Mouse (Mus musculus) MEL (cell line): ENCODE measurements around the gene Vsig10. TPM values are rescaled to one million over a fixed set of nuclear protein-coding genes. Genes with fewer than 3 reads are reported as not detected.
A peak's percentile ranks its signal among the peaks of the same experiment; 100 is the strongest.

ENCODE experiments used
- DNase-seq: peaks from one replicate; pipeline ENCODE4 v3.0.0; 2011; ENCODE audit warnings: low read depth, low spot score
- H3K27ac ChIP-seq: 2 replicates; pipeline ENCODE4 v1.5.1; 2012; ENCODE audit warnings: low read depth, mild to moderate bottlenecking, control low read depth, low read length, moderate library complexity; ENCODE audit not compliant: control insufficient read depth
- H3K27me3 ChIP-seq, 2 experiments: fragments of 150-350 bp in 1 of 2; sonication (generic) in 1 of 2; 2 replicates each; pipeline ENCODE4 v1.6.1; 2012; ENCODE audit warnings: low read length in 2 of 2, mild to moderate bottlenecking in 2 of 2, improper control_type of control experiment in 1 of 2, moderate library complexity in 1 of 2; ENCODE audit not compliant: insufficient read depth in 2 of 2, control insufficient read depth in 1 of 2
- H3K36me3 ChIP-seq, 2 experiments: 2 replicates each; pipeline ENCODE4 v1.6.1; 2012 to 2014; ENCODE audit warnings: low read length in 2 of 2, improper control_type of control experiment in 1 of 2, inconsistent platforms in 1 of 2, mild to moderate bottlenecking in 1 of 2; ENCODE audit not compliant: insufficient read depth in 2 of 2, control insufficient read depth in 1 of 2
- H3K4me1 ChIP-seq, 2 experiments: fragments of 150-350 bp in 1 of 2; sonication (generic) in 1 of 2; 2 replicates each; pipeline ENCODE4 v1.6.1; 2012; ENCODE audit warnings: low read length in 2 of 2, improper control_type of control experiment in 1 of 2, mild to moderate bottlenecking in 1 of 2; ENCODE audit not compliant: insufficient read depth in 2 of 2, control insufficient read depth in 1 of 2
- H3K4me3 ChIP-seq, 2 experiments: fragments of 150-350 bp in 1 of 2; sonication (generic) in 1 of 2; 2 replicates each; pipeline ENCODE4 v1.5.1; 2012; ENCODE audit warnings: low read depth in 2 of 2, low read length in 2 of 2, mild to moderate bottlenecking in 2 of 2, moderate library complexity in 2 of 2, control low read depth in 1 of 2, improper control_type of control experiment in 1 of 2; ENCODE audit not compliant: control insufficient read depth in 1 of 2, insufficient read depth in 1 of 2
- H3K79me2 ChIP-seq: 2 replicates; pipeline ENCODE4 v1.6.1; 2012; ENCODE audit warnings: mild to moderate bottlenecking, low read length, moderate library complexity; ENCODE audit not compliant: control insufficient read depth, poor library complexity, insufficient read depth
- H3K9ac ChIP-seq: 2 replicates; pipeline ENCODE4 v1.6.1; 2012; ENCODE audit warnings: low read depth, mild to moderate bottlenecking, control low read depth, low read length, moderate library complexity; ENCODE audit not compliant: control insufficient read depth, poor library complexity, severe bottlenecking
- H3K9me3 ChIP-seq: fragments of 150-350 bp; sonication (generic); replicated peaks from 2 replicates; pipeline ENCODE4 v1.6.1; 2012; ENCODE audit warnings: mild to moderate bottlenecking, low read length, improper control_type of control experiment, moderate library complexity; ENCODE audit not compliant: insufficient read depth
- BHLHE40 ChIP-seq: IDR thresholded peaks from 2 replicates; pipeline ENCODE4 v1.6.1; 2012; ENCODE audit warnings: low read depth, mild to moderate bottlenecking, inconsistent platforms, low read length, improper control_type of control experiment, borderline replicate concordance
- CHD1 ChIP-seq: IDR thresholded peaks from 2 replicates; pipeline ENCODE4 v1.6.1; 2012; ENCODE audit warnings: low read depth, mild to moderate bottlenecking, inconsistent platforms, low read length, improper control_type of control experiment
- CTCF ChIP-seq, 3 experiments: IDR thresholded peaks in 2 of 3; conservative IDR thresholded peaks in 1 of 3; 2 replicates each; pipeline ENCODE4 v1.5.1; 2011 to 2012; ENCODE audit warnings: low read length in 3 of 3, low read depth in 2 of 3, mild to moderate bottlenecking in 2 of 3, improper control_type of control experiment in 1 of 3, inconsistent platforms in 1 of 3, mixed read lengths in 1 of 3, moderate library complexity in 1 of 3; ENCODE audit not compliant: control insufficient read depth in 1 of 3, insufficient read depth in 1 of 3, poor library complexity in 1 of 3, severe bottlenecking in 1 of 3
- E2F4 ChIP-seq: IDR thresholded peaks from 2 replicates; pipeline ENCODE4 v1.6.1; 2011; ENCODE audit warnings: low read depth, low read length, improper control_type of control experiment, borderline replicate concordance
- EP300 ChIP-seq, 2 experiments: IDR thresholded peaks; 2 replicates each; pipeline ENCODE4 v1.6.1; 2011; ENCODE audit warnings: improper control_type of control experiment in 2 of 2, low read length in 2 of 2, low read depth in 1 of 2, mild to moderate bottlenecking in 1 of 2
- ETS1 ChIP-seq: IDR thresholded peaks from 2 replicates; pipeline ENCODE4 v1.6.1; 2012; ENCODE audit warnings: low read depth, mild to moderate bottlenecking, inconsistent platforms, low read length, improper control_type of control experiment, moderate library complexity
- GABPA ChIP-seq: IDR thresholded peaks from 2 replicates; pipeline ENCODE4 v1.6.1; 2012; ENCODE audit warnings: low read depth, mild to moderate bottlenecking, inconsistent platforms, low read length, improper control_type of control experiment, moderate library complexity
- GATA1 ChIP-seq: IDR thresholded peaks from 2 replicates; pipeline ENCODE4 v1.6.1; 2011; ENCODE audit warnings: low read depth, low read length, improper control_type of control experiment
- HCFC1 ChIP-seq: IDR thresholded peaks from 2 replicates; pipeline ENCODE4 v1.6.1; 2012; ENCODE audit warnings: low read depth, mild to moderate bottlenecking, inconsistent platforms, low read length, improper control_type of control experiment, moderate library complexity
- JUND ChIP-seq: IDR thresholded peaks from 2 replicates; pipeline ENCODE4 v1.6.1; 2011; ENCODE audit warnings: low read depth, mild to moderate bottlenecking, improper control_type of control experiment, low read length
- KAT2A ChIP-seq: conservative IDR thresholded peaks from 2 replicates; pipeline ENCODE4 v1.6.1; 2012; ENCODE audit warnings: low read depth, low read length, improper control_type of control experiment, inconsistent platforms
- MAFK ChIP-seq: IDR thresholded peaks from 2 replicates; pipeline ENCODE4 v1.6.1; 2011; ENCODE audit warnings: low read depth, mild to moderate bottlenecking, low read length, improper control_type of control experiment, borderline replicate concordance
- MAX ChIP-seq: IDR thresholded peaks from 2 replicates; pipeline ENCODE4 v1.6.1; 2011; ENCODE audit warnings: low read length, improper control_type of control experiment
- MAZ ChIP-seq: IDR thresholded peaks from 2 replicates; pipeline ENCODE4 v1.6.1; 2012; ENCODE audit warnings: low read depth, mild to moderate bottlenecking, inconsistent platforms, low read length, improper control_type of control experiment
- MEF2A ChIP-seq: IDR thresholded peaks from 2 replicates; pipeline ENCODE4 v1.6.1; 2014; ENCODE audit warnings: low read depth, mild to moderate bottlenecking, inconsistent platforms, low read length, improper control_type of control experiment; ENCODE audit not compliant: poor library complexity, insufficient replicate concordance, severe bottlenecking; ENCODE audit errors: extremely low read depth
- MYB ChIP-seq: IDR thresholded peaks from 2 replicates; pipeline ENCODE4 v1.6.1; 2011; ENCODE audit warnings: mild to moderate bottlenecking, low read depth, low read length, improper control_type of control experiment
- MYC ChIP-seq: IDR thresholded peaks from 2 replicates; pipeline ENCODE4 v1.6.1; 2011; ENCODE audit warnings: low read depth, mild to moderate bottlenecking, low read length, improper control_type of control experiment, moderate library complexity
- NRF1 ChIP-seq: IDR thresholded peaks from 2 replicates; pipeline ENCODE4 v1.6.1; 2014; ENCODE audit warnings: low read depth, mild to moderate bottlenecking, inconsistent platforms, low read length, improper control_type of control experiment, moderate library complexity; ENCODE audit not compliant: poor library complexity, insufficient read depth, severe bottlenecking
- POLR2A ChIP-seq, 2 experiments: IDR thresholded peaks; 2 replicates each; pipeline ENCODE4 v1.6.1; 2011 to 2012; ENCODE audit warnings: low read length in 2 of 2, mild to moderate bottlenecking in 2 of 2, control low read depth in 1 of 2, improper control_type of control experiment in 1 of 2, low read depth in 1 of 2, moderate library complexity in 1 of 2; ENCODE audit not compliant: control insufficient read depth in 1 of 2, insufficient read depth in 1 of 2, poor library complexity in 1 of 2
- RCOR1 ChIP-seq: IDR thresholded peaks from 2 replicates; pipeline ENCODE4 v1.6.1; 2012; ENCODE audit warnings: low read depth, mild to moderate bottlenecking, inconsistent platforms, low read length, improper control_type of control experiment
- SIN3A ChIP-seq: IDR thresholded peaks from 2 replicates; pipeline ENCODE4 v1.6.1; 2012; ENCODE audit warnings: low read length, improper control_type of control experiment, inconsistent platforms
- SMC3 ChIP-seq: IDR thresholded peaks from 2 replicates; pipeline ENCODE4 v1.6.1; 2011; ENCODE audit warnings: low read depth, low read length, improper control_type of control experiment
- TAL1 ChIP-seq: IDR thresholded peaks from 2 replicates; pipeline ENCODE4 v1.6.1; 2012; ENCODE audit warnings: mild to moderate bottlenecking, inconsistent platforms, low read length, moderate library complexity, mixed read lengths
- TCF12 ChIP-seq: IDR thresholded peaks from 2 replicates; pipeline ENCODE4 v1.6.1; 2014; ENCODE audit warnings: low read depth, mild to moderate bottlenecking, inconsistent platforms, low read length, improper control_type of control experiment, moderate library complexity
- UBTF ChIP-seq: IDR thresholded peaks from 2 replicates; pipeline ENCODE4 v1.6.1; 2012; ENCODE audit warnings: low read depth, mild to moderate bottlenecking, inconsistent platforms, low read length, improper control_type of control experiment, moderate library complexity, borderline replicate concordance; ENCODE audit not compliant: insufficient read depth
- USF1 ChIP-seq: IDR thresholded peaks from 2 replicates; pipeline ENCODE4 v1.6.1; 2014; ENCODE audit warnings: low read depth, mild to moderate bottlenecking, inconsistent platforms, low read length, improper control_type of control experiment, moderate library complexity
- USF2 ChIP-seq, 2 experiments: IDR thresholded peaks; 2 replicates each; pipeline ENCODE4 v1.6.1; 2011 to 2012; ENCODE audit warnings: improper control_type of control experiment in 2 of 2, low read length in 2 of 2, borderline replicate concordance in 1 of 2, inconsistent platforms in 1 of 2, low read depth in 1 of 2, mild to moderate bottlenecking in 1 of 2; ENCODE audit not compliant: insufficient read depth in 1 of 2
- ZC3H11A ChIP-seq: IDR thresholded peaks from 2 replicates; pipeline ENCODE4 v1.6.1; 2012; ENCODE audit warnings: low read depth, mild to moderate bottlenecking, inconsistent platforms, low read length, improper control_type of control experiment
- ZMIZ1 ChIP-seq: IDR thresholded peaks from 2 replicates; pipeline ENCODE4 v1.6.1; 2012; ENCODE audit warnings: low read depth, mild to moderate bottlenecking, inconsistent platforms, low read length, improper control_type of control experiment, moderate library complexity
- ZNF384 ChIP-seq: IDR thresholded peaks from 2 replicates; pipeline ENCODE4 v1.6.1; 2012; ENCODE audit warnings: low read depth, mild to moderate bottlenecking, inconsistent platforms, low read length, improper control_type of control experiment
- polyA plus RNA-seq, 2 experiments: library from polyadenylated mRNA; stranded (reverse) in 1 of 2; unstranded in 1 of 2; fragments of >175 nt in 1 of 2; fragments of >200 nt in 1 of 2; gene quantifications; 2 replicates each; pipeline versions ENCODE4 v1.2.1 to v1.2.4; 2012; ENCODE audit warnings: low replicate concordance in 2 of 2, low read depth in 1 of 2; ENCODE audit not compliant: insufficient read length in 2 of 2, insufficient read depth in 1 of 2, missing spikeins in 1 of 2
- total RNA-seq: library from RNA; depleted of rRNA; stranded (reverse); fragments of 300-350 nt; gene quantifications from 2 replicates; pipeline ENCODE4 v1.2.3, GENCODE M21; 2012

The Vsig10 gene
- total and polyA plus RNA-seq, 3 experiments = 5.3 to 8.9 TPM; not detected in 1

DNA sequence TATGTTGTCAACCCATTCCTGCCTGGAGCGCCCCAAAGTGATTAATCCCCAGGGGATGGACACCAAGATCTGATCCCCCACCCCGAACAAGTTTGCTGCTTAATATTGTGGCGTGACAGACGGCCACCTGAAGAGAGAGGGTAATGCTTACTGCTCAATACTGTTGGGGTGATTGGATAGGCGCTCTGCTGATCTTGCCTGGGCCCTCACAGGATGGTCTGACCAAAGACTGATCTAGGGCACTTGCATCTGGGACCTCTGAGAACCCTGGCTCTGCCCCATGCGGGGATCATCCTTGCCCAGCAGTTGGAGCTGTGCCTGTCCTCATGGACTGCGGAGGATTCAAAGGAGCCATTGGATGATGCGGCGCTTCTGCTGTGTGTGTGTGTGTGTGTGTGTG, 4.9 kb downstream of the Vsig10 start:
- H3K79me2 ChIP-seq = no peaks in the 10 kb centered on the region; the same call in 1 of the 2 replicates
- H3K36me3 ChIP-seq = peaks cover 0 to 4% of the 10 kb centered on the region in 2 experiments; a peak in 2 of 4 replicates
- no peak overlapping the region for H3K9ac ChIP-seq
- TF ChIP-seq CHD1 (no peak), UBTF (no peak), TAL1 (no peak), TCF12 (no peak), E2F4 (no peak), MEF2A (no peak), SIN3A (no peak), ETS1 (no peak), USF1 (no peak), BHLHE40 (no peak), NRF1 (no peak), ZMIZ1 (no peak), GATA1 (no peak)
- no peak overlapping the region for H3K27ac ChIP-seq
- H3K4me1 ChIP-seq = peaks cover 0 to 5% of the 10 kb centered on the region in 2 experiments; a peak in 2 of 4 replicates
- no peaks in the 10 kb centered on the region for H3K9me3 ChIP-seq
- H3K4me3 ChIP-seq = no peak overlapping the region
- no peak for DNase-seq
- H3K27me3 ChIP-seq = no peaks in the 10 kb centered on the region

DNA sequence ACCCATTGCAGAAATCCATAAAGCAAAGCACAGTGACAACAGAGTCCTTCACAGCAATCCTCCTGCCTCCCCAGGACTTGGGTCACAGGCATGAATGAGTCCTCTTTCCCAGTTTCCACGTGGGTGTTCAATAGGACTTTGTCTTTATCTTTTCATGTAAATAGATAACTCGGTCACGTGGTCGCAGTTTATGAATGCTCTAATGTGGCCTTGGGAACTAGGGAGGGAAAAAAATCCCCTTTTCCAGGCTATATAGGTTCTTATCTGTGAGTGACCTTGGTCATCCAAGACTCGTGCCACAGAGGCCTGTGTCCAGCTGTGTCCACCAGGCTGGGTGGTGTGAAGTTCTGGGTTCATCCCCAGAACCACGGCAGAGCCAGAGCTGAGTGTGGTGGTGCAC, 7.5 kb downstream of the Vsig10 start:
- H3K4me3 ChIP-seq = no peak overlapping the region
- no peaks in the 10 kb centered on the region for H3K9me3 ChIP-seq
- H3K79me2 ChIP-seq = no peaks in the 10 kb centered on the region
- H3K36me3 ChIP-seq = no peaks in the 10 kb centered on the region; a peak in 1 of 4 replicates
- no peak overlapping the region for H3K9ac ChIP-seq
- no peak for DNase-seq
- H3K27ac ChIP-seq = no peak overlapping the region
- H3K27me3 ChIP-seq = no peaks in the 10 kb centered on the region
- peaks cover 0 to 2% of the 10 kb centered on the region in 2 experiments; a peak in 1 of 4 replicates for H3K4me1 ChIP-seq
- no peak for TF ChIP-seq GABPA
- TF ChIP-seq MAX = peak; percentile 74
- no peak for TF ChIP-seq SMC3
- no peak for TF ChIP-seq E2F4
- no peak for TF ChIP-seq ETS1
- TF ChIP-seq USF1 = peak; percentile 90
- TF ChIP-seq JUND = no peak
- TF ChIP-seq ZNF384 = no peak
- TF ChIP-seq USF2 (IDR thresholded peaks at IDR 0.05; ENCODE audit: borderline replicate concordance in 1 of 2, insufficient read depth in 1 of 2, low read depth in 1 of 2, low read length in 2 of 2) = peak in 1 of 2 experiments; percentile 66; a peak in 2 of 4 replicates
- peak; percentile 61 for TF ChIP-seq GATA1
- TF ChIP-seq CTCF (IDR thresholded peaks at IDR 0.05 in 2 of 3, conservative IDR thresholded peaks at IDR 0.05 in 1 of 3; ENCODE audit: control insufficient read depth in 1 of 3, insufficient read depth in 1 of 3, low read depth in 2 of 3, low read length in 3 of 3, poor library complexity in 1 of 3, severe bottlenecking in 1 of 3) = no peak
- no peak for TF ChIP-seq TCF12
- no peak for TF ChIP-seq MYB
- TF ChIP-seq MAZ = no peak
- no peak for TF ChIP-seq BHLHE40
- TF ChIP-seq CHD1 = no peak
- TF ChIP-seq MYC = no peak
- TF ChIP-seq EP300 (IDR thresholded peaks at IDR 0.05; ENCODE audit: low read depth in 1 of 2, low read length in 2 of 2) = no peak
- no peak for TF ChIP-seq ZC3H11A
- no peak for TF ChIP-seq POLR2A (IDR thresholded peaks at IDR 0.05; ENCODE audit: control insufficient read depth in 1 of 2, insufficient read depth in 1 of 2, low read depth in 1 of 2, low read length in 2 of 2, poor library complexity in 1 of 2)
- TF ChIP-seq KAT2A = no peak
- TF ChIP-seq HCFC1 = no peak
- TF ChIP-seq NRF1 = no peak
- TF ChIP-seq RCOR1 = no peak
- no peak for TF ChIP-seq MAFK
